Mouse (Mus musculus) right cerebral cortex, adult 18-20 months (tissue): ENCODE data around the gene Doc2b.

ENCODE experiments used
- DNase-seq: peaks from one replicate; pipeline ENCODE4 v3.0.0; 2022; ENCODE audit warnings: mixed read lengths

Doc2b gene

DNA sequence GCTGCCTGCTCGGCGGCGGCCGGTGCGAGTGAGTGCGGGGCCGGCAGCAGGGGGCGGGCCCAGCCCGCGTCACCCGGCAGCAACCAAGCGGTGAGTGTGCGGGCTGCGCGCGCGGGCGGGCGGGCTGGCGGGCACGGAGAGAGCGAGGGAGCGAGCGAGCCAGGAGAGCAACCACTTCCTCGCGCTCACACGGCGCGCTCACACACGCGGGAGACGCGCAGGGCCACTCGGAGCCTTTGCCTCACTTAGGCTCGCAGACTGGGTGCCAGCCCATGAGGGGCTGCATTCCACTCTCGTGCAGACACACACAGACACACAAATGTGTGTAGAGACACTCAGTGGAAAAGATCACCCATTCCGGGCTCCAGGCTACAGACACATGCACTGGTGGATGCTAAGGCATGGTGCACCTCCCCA lies at the start of gene Doc2b:
Doc2b (minus strand) TSS at position 21 of the 417 bp plus-strand sequence.
- DNase-seq: peak; percentile 81

DNA sequence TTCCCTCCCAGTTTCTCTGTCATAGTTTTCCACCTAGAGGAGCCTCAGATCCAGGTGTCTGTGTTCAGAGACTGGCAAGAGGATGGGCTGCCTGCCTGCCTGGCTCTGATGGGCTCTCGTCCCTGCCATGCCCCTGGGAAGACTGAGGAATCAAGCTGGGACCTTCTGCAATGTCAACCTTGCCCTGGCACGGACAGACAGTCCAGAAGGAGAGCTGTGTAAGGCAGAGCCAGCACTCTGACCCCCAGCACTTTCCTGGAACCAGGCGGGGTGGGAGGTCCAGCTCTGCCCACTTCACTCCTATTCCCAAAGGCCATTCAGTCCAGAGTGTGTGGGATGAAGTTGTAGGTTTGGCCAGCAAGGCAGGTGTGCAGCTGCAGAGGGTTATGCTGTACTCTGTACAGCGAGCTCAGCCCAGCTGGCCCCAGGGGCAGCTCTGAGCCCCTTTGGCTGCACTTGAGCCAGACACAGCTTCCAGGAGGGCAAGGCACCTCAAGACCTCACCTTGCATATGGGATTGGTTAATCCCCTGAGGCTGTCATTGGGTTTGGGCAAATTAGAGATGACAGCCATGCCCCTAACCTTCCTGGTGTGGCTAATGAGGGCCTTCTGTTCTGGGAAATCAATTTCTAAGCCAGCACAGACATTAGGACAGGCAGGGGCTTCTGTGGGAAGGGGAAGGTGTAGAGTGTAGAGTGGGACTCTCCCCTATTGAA lies 47.2 kb upstream of the Doc2b start:
- DNase-seq: no peak

DNA sequence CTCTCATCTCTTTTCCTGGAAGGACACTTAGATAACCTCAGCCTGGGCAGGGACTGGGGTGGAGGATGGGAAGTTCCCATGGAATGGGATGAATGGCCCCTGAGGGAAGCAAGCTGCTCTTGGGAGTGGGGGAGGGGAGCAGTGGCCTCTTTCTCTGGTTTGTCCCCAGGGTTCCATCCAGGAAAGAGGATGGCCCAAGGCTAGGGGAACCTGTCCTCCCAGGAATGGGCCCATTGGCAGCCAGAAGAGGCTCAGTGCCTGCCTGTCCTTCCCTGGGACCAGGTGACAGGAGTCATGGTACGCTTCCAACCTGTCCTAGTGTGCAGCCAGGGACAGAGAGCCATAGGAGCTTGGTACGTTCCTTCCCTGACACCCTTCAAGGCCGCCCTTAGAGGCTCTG lies 45.7 kb upstream of the Doc2b start:
- no peak for DNase-seq

DNA sequence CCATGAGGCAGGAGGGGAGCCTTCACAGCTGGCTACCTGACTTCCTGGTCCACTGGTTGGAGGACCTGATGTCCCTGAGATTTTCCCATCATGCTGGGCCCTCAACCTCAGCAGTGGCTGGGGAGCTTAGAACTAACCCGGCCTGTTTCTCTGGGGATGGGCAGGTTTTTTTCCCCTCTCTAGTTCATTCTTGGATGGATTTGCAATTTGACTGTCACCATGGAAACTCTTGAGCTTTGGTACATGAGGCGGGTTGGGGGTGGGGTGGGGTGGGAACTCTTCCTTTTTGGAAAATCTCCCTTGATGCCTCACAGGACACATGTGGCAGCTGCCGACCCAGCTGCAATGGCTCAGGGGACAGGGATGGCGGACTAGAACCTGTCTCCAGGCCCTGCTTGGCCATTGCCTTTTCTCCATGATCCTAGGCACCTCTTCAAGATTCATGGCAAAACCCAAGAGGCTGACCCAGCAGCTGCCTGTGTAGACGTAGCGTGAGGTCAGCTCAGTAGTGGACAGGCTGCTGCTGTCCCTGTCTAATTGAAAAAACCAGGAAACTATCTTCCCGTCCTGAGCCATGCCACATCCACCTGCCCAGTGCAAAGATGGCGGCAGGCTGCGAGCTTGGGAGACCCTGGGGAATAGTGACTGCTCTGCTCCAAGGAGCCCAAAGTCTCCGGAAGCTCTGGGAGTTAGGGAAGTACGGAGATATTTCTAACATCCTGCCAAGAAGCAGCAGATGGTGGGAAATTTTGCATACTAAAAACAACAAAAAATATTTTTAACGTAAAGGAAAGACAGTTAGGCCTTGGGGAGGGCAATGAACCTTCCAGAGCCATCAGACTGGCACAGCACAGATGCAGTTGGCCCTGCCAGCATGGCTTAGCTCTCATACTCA lies 43.9 kb upstream of the Doc2b start:
- no peak for DNase-seq

DNA sequence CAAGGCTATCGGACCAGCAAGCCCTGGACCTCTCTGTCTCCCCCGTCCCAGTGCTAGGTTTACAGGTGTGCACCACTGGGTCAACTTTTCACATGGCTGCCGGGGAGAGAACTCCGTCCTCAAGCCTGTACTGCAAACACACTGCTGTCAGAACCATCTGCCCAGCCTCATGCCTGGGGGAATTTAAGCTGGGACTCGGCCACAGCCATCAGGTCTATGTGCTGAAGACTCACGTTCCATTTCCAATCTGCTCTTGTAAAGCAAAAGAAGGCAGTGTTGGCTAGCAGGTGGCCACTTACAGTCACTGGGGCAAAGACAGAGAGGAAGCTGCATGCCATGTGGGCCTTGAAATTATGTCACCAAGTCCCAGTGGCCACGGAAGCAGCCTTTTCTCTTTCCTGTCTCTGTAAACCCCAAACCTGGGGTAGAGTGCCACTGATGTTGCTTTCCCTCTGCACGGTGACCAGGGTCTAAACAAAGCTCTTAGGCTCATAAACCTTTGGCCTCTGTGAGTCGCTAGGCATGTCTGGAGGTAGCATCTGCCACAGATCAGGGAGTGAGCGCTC lies 43.1 kb upstream of the Doc2b start:
- DNase-seq: no peak

DNA sequence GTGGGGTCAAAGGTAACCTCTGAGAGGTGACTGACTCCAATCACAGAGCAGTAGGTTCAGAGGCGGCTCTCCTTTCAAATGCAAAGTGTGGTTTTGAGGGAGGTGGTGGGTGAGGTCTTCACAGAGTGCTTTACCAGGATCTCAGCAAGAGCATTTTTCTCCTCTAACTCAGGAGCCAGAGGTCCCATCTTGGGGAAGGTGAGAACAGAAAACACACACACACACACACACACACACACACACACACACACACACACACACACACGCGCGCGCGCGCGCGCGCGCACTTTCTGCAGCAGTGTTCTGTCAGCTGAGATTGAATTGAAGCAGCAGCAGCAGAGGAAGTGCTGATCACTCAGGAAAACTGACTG lies 40.4 kb upstream of the Doc2b start:
- DNase-seq: no peak

DNA sequence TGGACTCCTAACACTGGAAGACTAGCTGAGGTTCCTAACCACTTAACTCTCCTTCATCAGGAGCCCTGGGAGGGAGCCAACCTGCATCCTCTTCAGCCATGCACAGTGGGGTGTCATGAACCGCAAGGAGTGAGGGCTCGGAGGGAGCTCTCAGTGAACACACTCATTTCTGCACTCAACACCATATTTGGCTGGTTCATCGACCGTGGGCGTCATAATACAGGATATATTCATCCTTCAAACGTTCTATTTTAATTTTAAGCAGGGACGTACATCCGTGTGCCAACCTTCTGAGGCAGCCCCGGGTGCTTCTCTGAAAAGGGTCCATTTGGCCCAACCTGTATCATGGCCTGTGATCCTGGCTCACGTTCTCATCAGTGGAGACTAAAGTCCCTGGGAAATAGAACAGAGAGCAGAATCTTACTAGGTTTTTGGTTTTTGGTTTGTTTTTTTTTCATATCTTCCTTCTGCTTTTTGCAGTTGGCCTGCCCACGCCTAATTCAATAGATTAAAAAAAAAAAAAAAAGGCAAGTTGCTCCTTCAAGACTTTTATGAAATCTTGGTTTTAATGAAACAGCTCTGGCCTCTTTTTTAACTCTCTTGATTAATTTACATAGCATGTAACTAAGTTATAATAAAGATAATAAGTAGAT lies 39.9 kb upstream of the Doc2b start:
- peak; percentile 25 for DNase-seq

DNA sequence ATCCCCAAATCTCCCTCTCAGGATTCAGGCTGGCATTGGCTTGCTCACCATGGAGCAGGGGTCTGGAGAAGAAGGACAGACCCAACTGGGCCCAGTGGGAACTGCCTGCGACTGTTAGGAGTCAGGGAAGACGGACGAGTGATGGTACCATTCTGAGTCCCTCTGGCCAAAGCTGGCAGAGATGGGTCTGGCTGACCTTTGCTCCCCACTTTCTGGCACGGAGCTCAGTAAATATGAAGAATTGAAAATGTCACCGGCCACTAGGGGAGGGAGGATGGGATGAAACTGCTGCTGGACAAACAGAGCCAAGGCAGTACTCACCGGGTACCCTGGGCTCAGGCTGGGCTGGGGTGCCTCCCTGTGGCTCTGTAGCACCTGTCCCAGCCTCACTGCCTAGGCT lies 37.2 kb upstream of the Doc2b start:
- DNase-seq: no peak

DNA sequence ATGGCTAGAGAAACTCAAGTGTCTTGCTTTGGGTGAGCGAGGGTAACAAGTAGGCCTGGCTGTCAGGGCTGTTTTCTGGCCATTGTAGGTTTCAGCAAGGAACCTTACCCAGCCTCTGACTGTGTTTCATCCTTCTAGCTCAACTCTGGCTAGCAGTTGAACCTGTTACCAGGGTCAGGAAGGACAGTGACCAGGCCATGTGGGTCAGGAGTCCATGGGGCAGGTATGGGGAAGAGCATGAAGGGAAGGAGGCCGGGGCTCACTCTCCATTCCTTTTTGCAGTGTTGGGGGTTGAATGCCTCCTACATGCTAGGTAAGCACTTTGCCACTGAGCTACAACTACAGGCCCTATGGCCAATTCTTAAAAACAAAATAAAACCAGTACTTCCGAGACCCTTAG lies 34.5 kb upstream of the Doc2b start:
- no peak for DNase-seq

DNA sequence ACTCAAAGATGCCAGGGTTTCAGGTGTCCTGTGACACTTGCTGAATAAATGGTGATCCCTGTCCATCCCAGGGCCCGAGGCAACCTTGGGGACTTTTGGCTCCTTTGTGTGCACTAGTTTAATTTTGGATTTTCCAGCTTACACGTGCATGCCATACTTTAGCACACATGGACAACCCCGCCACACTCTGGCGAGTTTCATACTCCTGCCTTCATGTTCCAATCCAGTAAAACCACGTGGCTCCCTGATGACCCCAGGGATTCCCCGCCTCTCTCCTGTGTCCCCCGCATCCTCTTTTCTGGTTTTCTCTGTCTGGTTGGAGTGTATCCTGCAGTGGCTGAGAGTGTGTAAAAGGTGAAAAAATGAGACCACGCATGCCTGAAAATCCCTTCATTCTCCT lies 31.6 kb upstream of the Doc2b start:
- DNase-seq: no peak

DNA sequence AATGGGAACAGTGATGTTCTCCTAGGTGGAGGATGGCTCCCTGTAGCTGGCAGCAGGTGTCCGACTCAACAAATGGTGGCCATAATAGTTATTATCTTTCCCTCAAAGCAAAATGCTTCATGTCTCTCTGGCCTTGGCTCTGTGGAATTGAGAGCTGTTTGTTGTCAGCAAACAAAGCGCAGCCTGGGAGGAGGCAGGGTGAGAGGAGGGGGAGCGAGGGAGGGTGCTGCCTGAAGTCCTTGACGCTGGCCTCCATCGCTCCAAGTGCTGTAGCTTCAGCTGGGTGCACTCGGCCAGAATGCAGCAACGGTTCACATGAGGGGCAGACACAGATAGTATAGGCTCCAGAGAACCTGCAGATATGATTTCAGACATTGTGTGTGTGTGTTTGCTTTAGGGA lies 27.7 kb upstream of the Doc2b start:
- no peak for DNase-seq

DNA sequence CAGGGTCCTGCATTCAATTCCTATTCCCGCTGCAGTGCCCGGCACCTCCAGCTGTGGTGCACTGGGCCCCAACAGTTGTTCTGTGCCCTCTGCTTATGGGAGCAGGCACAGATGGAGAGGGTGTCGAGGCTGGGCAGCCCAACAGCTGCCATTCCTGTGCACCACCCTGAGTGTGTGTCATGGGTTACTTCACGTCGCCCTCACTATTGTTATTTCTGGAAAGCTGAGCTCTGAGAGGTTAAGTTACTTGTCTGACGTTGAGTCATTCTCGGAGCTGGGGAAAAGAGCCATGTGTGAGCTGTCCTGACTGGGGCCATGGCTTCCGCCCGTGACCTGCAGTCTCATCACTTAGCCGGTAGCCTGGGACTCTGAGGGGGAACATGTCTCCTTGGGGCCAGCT lies 17.2 kb upstream of the Doc2b start:
- DNase-seq: no peak

DNA sequence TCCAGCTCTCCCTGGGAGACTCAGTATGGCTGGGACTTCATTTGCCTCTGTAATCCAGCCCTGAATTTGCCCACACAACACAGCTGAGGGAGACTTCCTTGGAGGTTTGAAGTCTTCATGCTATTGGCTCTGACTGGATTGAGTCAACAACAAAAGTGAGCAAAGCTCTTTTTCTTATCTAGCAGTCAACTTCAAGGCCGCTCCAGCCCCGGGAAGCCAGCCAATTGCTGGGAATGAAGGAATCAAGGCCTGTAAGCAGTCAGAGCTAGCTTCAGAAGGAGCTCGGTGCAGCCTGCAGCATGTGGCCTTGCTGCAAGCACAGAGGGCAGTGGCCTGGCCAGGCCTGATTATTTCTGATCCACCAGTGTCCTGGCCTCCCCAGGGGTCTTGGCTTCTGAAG lies 16.1 kb upstream of the Doc2b start:
- DNase-seq: peak; percentile 50

DNA sequence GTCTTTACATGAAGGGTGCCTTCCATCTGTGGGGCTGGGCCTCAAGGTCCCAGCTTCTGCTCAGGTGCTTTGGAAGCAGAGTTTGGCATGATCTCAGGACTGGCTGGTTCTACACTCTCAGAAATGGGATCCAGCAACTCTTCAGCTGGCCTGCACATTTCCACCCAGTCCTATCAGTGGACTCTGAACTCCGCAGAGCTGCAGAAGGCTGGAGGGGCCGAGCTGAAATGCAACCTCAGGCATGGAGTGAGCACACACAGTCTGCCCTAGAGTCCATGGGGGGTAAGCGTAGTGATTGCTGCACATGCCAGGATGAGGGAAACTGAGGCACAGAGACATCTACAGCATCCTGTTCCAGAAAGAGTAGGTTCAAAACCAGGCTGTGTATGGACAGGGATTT lies 14.7 kb upstream of the Doc2b start:
- no peak for DNase-seq

DNA sequence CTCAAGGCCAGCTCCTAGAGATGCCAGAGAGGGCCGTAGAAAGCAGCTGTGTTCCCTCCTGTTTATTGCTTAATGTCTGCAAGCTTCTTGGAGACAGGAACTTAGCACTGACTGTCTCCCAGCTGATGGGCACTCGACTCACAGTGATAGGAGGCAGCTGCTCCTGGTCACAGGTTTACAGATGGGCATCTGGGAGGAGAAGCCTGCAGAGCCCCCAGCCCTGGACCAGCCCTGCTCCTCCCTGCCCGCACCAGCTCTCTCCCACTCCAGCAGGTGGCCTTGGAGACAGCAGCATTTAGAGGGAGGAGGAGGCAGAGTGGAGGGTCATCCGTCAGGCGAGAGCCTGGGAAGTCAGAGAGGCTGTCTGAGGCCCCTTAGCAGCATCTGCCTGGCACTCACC lies 11.6 kb upstream of the Doc2b start:
- DNase-seq: no peak

DNA sequence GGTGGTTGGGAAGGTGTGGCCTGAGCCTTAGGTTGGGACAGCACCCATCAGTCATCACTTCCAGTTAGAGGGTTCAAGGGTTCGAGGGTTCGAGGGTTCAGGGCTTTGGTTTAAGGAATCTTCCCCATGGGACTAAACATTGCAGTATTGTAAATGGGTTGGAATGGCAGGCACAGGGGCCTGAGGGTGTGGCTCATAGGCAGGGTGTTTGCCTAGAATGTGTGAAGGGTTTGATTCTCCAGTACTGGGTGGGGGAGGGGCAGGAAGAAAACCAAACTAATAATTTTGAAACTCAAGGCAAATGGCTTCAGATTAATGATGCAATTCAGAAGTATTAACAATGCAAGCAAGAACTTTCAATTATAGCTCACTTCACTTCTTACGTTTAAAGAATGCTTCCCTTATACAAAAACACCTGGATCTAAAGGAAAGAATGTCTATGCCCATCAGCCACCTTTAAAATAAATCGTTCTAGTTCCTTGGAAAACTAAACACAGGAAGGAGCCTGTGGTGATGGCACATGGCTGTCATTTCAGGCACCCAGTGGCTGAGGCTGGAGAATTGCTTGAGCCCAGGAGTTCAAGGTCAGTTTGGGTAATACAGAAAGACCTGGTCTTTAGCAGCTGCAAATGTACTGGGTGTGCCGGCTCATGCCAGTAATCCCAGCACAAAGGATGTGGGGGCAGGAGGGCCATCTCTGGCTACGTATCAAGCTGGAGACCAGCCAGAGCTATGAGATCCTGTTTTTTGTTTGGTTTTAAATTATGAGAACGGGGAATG lies 6.1 kb upstream of the Doc2b start:
- DNase-seq: no peak

DNA sequence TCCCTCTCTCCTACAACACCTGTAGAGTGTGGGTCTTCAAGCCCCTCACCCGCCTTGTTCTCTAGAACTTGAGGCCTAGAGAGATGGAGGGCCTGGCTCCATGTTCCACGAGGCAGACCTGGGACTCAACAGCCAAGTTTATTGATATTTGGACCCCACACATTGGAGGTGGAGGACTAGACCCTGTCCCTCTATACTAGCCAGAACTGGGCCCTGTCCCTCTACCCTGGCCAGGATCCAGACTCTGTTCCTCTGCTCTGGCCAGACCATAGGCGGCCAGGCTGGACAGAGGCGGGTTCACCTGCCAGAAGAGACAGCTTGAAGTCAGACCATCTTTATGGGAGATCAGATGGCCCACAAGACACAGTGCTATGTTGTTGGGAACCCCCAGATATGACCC lies 5.5 kb upstream of the Doc2b start:
- DNase-seq: no peak

DNA sequence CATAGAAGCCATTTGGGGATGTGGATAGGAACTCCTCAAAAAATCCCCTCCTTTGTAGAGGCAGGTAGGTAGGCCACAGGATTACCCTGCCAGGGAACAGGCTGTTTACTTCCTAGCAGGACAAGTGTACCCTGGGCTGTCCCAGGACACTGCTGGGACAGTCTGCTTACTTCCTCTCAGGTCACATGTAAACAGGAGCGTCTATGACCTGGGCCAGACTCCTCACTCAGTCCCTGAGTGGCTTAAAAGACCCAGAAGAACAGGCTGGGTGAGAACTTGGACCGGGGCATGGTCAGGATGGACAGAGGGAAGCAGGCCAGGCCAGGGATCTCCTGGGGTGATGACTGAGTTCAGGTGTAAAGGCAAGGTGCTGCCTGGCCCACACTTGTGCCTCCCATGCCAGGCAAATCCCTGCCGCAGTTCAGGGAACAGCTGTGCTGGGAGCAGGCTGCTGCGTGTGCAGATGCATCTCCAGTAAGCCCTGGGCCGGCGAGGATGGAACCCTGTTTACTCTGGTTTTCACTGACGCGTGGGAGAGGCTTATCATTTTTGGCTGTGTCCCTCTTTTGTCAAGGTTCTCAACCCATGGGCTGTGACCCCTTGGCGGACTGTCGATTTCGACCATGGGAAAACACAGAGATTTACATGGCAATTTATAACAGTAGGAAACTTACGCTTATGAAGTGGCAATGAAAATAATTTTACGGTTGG lies 842 bp upstream of the Doc2b start:
- no peak for DNase-seq

DNA sequence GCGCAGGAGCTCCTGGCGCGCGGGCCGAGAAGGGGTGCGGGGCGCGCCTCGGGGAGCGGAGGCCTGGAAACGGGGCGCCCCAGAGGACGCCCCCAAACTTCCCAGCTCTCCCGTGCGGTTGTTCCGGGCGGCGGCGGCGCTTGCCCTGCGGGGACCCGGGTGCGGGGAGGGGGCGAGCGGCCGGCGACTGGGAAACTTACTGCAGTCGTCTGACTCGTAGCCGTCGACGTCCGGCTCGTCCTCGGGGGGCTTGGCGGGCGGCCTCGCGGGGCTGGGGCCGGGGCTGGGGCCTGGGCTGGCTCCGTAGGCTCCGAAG lies 570 bp downstream of the Doc2b start:
- DNase-seq: no peak

DNA sequence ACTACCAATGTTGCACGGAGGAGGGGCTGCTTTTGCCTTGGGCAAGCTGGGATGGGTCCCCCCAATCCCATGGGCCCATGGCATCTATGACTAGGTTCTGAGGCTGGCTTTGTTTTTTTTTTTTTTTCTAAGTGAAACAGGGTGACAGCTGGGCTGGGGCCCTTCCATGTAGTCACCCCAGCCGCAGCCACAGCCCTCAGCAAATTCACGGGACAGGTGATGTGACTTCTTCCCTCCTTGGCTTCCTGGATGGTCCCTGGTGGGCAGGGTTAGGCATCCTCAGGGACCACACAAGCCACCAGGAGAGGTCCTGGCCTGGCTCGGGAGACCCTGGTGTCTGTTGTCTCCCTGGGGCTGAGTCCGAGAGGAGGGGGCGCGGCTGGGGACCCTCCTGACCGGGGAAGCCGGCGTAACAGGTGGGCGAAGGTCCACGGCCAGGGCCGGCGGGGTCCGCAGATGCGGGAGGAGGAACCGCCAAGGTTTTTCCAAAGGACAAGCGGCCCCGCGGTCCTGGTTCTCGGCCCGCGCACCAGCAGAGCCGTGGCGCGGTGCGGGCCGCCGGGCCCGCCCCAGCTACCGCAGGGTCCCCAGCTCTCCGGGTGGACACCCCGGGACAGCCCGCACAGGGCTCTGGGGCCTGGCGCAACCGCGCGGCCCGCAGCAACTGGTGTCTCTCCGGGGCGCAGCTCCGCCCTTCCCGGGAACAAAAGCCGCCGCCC lies 1.1 kb downstream of the Doc2b start:
- DNase-seq: no peak

DNA sequence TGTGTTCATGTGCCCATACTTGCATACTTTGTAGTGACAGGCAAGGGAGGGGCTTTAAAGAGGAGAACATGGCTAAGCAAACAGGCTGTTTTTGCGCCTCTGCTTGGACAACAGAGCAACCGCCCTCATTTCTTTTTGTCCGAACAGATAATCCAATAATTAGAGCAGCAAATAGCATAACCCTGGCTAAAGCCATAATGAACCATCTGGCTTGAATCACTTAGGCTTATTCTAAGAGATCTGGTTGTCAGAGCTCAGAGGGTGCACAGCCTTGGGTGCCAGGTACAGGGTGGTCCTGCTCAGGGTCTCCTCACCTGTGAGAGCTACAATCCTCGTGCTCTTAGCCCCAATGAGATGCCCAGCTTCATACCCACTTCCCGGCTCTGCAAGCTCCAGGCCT lies 2.5 kb downstream of the Doc2b start:
- DNase-seq: no peak

DNA sequence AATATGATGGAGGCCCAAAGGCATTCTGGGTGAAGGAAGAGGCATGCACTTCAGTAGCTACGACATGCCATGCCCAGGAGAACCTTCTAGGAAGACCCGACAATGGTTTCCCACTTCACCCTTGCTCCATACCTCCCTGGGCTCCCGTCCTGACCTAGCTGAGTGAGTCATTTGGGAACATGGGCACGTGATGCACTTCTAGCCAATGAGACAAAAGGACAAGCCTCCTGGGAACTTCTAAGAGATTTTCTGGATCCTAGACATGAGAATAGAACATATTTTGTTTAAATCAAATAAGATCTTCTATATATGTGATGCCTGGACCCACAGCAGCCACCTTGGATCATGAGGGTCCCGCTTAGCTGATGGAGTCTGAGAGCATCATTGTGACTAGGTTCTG lies 3.3 kb downstream of the Doc2b start:
- DNase-seq: no peak
